Mouse (Mus musculus) lung, adult 2 months (tissue): Measurements from ENCODE around the gene Casr.

Source experiments
- CTCF ChIP-seq: fragments of 200-500 bp; IDR thresholded peaks from 2 replicates; pipeline ENCODE4 v1.5.1; 2011; ENCODE audit warnings: mild to moderate bottlenecking, low read length, control low read depth; ENCODE audit not compliant: insufficient read depth
- POLR2A ChIP-seq: fragments of 200-500 bp; IDR thresholded peaks from 2 replicates; pipeline ENCODE4 v1.6.1; 2011; ENCODE audit warnings: low read depth, mild to moderate bottlenecking, control low read depth, low read length, borderline replicate concordance; ENCODE audit errors: extremely low read depth

DNA sequence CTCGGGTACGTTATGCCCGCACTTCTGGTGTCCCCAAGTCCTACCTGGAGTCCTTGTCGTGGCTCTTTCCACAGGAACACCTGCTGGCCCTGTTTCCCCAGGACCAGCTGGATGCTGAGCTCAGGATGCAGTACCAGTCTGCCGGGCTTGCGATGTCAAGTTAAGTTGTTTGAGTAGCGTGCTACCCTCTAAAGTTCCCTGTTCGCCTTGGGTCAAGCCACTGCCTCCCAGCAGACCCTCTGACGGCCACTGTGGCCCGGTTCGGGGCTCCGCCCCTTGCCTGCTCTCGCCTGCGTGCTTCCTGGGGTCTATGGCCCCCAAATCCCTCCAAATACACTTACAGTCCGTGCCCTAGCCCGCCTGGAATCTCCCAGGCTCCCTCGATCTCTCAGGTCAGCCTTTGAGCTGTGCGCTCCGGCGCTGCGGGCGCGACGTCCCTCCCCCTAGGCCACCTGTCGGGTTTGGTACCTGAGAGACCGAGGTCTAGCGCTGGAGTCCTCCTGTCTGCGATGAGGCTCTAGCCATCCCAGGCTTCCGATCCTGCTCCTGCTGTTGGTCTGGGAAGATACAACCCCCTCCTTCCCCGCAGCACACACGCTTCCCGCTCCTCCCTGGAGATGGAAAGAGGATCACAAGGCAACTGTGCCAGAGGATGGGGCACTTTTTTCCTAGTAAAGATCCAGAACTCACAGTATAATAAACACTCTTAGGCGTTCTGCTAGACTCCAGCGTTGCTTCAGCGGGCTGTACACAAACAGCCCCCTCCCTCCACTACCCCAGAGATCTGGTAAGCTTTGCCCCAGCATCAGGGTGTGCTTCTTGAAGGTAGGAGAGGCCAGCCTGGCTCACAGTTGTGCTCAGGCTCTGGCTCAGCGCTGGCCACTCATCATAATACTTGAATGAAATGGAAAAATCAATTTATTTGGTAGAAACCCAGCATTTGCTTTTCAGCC is at the start of gene Casr:
- no peak for TF ChIP-seq POLR2A
- no peak for TF ChIP-seq CTCF
